Mouse (Mus musculus) megakaryocyte-erythroid progenitor cell, adult 5-6 weeks (primary cell): Measurements from ENCODE around the gene Hlcs. TPM values are rescaled to one million over a fixed set of nuclear protein-coding genes. Genes with fewer than 3 reads are reported as not detected.

Experiments
- ATAC-seq: replicated peaks from 2 replicates; pipeline ENCODE4 v1.8.0; 2016; ENCODE audit warnings: mild to moderate bottlenecking, inconsistent platforms; ENCODE audit not compliant: severe bottlenecking, poor library complexity, low FRiP score, low TSS enrichment
- total RNA-seq, 2 experiments: library from RNA; stranded (forward) in 1 of 2; stranded (reverse) in 1 of 2; fragments of 200-1000, 215-1000 nt in 1 of 2; fragments of >200 nt in 1 of 2; fragmentation: Nextera tagmentation in 1 of 2; gene quantifications; 2 replicates each; pipeline ENCODE4 v1.2.3; 2014 to 2017

Gene Hlcs
- total RNA-seq, 2 experiments from 2014 or later, result 5.9 to 26.9 TPM

DNA sequence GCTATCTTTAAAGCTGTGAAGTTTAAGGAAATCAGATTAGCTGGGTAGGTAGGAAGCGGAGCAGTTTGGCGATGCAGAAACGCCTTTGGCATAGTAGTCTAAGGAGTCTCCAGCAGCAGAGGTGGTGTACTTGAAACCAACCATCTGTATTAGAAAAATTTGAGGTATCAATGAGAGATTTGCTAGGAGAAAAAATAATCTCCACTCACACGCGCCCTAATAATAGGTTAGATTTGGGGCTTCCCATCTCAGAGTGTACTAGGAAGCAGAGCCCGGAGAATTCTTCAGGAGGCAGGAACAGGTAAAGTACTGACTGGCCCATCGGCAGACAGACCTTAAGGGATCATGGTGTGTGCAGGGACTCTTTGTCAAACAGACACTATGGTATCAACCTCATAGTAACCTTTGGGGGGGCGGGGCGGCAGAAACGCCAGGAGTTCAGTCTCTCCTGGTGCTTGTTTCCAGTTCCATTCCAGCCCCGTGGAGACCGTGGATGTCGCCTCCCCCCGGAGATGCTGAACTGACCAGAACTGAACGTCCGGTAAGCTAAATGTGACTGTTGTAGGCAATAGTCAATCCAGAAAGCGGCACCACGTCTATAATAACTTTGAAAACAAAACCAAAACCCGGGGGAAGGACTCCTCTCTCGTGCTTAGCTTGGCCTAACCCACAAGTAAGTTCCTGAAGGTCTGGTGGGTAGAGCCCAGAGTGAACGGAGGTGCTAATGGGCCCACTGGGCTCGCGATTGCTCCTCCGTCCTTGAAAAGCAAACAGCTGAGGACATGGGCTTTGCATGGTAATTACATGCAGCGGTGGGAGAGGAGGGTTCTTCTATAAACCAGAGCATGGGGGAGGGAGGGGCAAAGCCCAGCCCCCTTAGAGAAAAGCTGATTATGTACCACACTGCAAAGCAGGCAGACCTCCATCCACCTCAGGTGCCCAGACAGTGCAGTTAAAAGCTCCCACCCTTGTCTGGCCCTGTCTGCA lies 15.8 kb upstream of the Hlcs start:
- ATAC-seq, result peak; percentile 24; the same call in 1 of the 2 replicates

GRCm38 (mm10) chr16:94327781-94328711 lies 14.7 kb upstream of the Hlcs start, which contains the start of gene Ripply3:
Ripply3 (plus strand) TSS chr16:94328420.
- ATAC-seq, result peak; percentile 31

DNA sequence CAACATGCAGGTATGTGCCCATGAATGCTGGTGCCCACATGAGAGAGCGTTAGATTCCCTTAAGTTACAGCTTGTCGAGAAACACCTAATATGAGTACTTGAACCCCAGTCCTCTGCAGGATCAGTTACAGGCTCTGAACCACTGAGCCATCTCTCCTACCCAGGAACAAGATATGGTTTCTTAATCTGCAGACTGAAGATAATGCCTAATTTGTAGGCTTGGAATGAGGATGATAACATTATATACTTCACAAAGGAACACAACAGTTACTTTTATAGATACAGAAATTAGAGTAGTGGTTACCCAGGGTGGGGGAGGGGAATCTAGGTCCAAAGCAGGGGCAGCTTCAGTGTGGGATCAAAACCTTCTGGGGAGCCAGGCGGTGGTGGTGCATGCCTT lies 12.6 kb upstream of the Hlcs start:
- peak; percentile 40 for ATAC-seq

- ATAC-seq, result no peak
These were observed 10.3 kb upstream of the Hlcs start for GRCm38 (mm10) chr16:94323681-94324080.

DNA sequence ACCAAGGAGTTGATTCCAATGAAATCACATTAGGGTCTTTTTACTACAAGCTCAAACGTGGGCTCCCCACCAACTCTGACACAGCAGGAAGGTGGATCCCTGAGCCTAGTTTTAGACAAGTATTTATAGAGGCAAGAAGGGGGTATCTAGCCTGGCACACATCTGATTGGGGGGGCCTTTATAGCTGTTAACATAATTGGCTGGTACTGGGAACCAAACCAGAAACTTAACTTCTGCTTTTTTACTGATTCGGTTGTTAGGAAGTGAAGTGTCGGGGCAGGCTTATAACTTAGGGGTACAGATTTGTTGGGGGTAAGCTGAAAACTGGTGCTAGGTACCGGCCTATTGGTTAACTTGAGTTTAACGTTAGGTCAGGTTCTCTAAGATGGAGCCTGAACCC lies 6.9 kb upstream of the Hlcs start:
- ATAC-seq, result no peak

GRCm38 (mm10) chr16:94317752-94318151 lies 4.4 kb upstream of the Hlcs start:
- peak; percentile 31 for ATAC-seq

GRCm38 (mm10) chr16:94315215-94315614 lies 1.8 kb upstream of the Hlcs start:
- no peak for ATAC-seq

DNA sequence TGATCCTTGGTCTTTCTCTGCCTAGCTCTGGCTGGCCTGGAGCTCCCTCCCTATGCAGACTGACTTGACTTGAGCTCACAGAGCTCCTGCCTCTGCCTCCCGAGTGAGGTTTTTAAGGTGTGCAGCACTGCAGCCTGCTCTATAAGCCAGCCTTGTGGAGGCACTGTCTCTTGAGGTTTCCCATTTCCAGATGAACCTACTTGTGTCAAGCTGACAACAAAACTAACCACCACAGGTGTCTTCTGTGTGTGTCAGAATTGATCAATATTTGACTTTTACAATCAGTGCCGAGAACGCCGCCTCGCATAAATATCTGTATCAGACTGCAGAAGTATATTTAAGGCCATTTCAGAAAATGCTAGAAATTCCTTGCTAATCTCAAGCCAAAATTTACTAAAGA lies 1.3 kb upstream of the Hlcs start:
- ATAC-seq, result no peak

DNA sequence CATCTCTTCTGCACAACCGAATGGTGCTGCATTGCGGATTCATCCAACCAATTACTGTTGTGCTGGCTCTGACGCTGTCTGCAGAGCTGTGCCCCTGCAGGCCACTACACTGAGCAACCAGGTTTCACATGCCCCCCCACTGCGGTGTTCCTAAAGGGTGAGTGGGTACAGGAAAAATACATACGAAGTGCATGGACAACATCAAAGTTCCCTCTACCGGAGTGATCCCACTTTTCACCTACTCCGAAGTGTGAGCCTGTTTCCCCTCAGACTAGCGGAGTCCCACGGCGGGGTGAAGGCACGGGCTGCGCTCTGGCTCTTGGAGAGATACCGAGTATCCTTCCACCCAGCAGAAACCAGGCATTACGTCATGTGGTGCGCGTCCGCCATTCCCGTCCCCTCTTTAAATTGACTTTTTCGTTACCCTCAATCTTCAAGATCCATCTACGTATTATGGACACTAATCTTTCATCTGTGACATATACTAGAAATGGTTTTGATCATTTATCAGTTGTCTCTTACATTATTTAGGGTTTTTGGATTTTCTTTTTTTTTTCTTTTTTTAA lies 625 bp downstream of the Hlcs start:
- peak; percentile 87 for ATAC-seq

DNA sequence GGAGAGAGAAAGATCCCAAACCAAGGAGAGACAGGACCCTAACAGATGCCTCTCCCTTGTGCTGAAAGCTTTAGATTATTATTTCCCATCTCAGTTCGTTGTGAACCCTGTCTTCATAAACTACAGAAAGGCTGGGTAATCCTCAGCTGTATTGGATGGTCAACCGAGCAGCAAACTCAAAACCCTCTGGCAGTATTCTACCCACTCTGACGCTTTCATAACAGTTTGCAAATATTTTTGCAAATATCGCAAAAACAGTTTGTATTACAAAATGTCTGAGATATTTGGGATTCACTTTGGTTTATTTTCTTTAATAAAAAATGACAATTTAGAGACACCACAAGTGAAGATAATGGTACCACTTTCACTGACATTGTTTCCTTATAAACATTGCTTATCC lies 1.4 kb downstream of the Hlcs start:
- no peak for ATAC-seq

GRCm38 (mm10) chr16:94311416-94311815 lies 2.0 kb downstream of the Hlcs start:
- no peak for ATAC-seq

GRCm38 (mm10) chr16:94309025-94309424 lies 4.3 kb downstream of the Hlcs start:
- ATAC-seq, result no peak

DNA sequence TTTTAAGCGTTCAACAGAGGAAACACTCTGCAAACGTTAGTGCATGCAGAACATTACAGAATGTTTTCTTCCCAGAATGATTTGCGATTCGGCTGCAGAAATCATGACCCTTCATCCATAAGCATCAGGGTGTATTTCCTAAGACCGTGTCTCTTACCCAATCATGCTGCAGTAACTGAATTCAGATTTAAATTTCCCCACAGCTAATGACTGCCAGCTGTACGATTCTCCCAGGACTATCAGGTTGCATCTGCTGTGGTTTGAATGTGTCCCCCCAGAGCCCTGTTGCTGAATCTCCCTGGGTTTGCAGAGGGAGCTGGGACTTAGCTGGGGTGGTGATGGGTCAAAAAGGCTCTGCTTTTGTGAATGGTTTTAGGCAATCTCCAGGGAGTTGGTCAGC lies 5.4 kb downstream of the Hlcs start:
- ATAC-seq, result no peak

DNA sequence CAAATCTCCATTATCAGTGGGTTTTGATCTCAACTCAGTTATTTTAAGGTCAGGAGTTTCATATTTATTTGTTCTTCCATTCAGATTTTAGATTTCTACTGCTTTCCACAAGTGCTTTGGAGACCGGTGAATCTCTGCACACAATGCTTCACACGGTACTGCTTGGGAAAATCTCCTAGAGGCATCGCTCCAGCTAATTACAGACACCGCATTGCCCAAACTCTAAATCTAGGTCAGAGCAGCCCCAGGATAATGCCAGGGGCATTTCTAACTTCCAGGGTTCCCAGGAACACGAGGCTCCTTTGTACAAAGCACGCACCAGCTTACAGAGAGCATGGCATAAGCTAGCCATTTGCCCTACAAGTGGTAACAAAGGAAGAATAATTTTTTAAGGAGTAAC lies 5.8 kb downstream of the Hlcs start:
- no peak for ATAC-seq

GRCm38 (mm10) chr16:94303203-94303535 lies 10.2 kb downstream of the Hlcs start:
- peak; percentile 37 for ATAC-seq

DNA sequence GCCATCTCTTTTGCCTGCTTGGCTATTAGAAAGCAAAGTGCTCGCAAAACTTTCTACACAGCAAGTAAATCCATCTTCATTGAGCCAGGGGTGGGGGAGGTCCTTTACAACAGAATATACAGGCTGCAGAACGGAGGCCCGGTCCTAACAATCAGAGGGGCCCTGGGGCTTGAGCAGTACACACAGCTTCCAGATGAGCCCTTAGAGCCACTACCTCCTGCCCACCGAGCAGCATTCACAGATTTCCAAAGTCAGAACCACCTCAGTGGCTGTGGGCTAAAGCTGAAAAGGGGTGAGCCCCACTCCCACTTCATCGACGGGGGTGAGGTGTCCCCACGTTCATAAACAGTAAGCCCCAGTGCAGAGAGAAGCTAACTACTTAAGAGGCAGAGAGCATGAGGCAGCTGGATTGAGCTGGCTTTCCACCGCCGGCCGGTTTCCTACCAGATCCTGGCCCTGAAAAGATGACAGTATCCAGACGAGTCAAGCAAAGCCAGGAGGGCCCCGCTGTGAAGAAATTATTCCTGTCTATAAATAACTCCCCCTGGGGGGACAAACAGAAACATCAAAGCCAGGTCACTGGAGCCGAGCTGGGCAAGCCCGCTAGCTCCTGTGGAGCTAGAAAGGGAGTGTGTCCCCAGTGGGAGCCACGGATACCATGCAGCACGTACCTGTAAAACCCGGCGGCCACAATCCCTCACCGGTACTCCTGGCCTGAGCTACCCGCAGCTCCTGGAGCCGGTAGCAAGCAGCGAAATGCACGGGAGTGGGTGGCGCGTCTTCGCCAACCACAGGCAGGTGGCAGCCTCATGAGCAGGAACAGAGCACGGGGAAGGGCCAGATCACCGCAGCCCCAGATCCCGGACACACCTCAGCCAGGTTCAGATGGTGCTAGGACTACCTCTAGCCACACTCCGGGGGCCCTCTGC lies 10.8 kb downstream of the Hlcs start:
- ATAC-seq, result peak; percentile 53

DNA sequence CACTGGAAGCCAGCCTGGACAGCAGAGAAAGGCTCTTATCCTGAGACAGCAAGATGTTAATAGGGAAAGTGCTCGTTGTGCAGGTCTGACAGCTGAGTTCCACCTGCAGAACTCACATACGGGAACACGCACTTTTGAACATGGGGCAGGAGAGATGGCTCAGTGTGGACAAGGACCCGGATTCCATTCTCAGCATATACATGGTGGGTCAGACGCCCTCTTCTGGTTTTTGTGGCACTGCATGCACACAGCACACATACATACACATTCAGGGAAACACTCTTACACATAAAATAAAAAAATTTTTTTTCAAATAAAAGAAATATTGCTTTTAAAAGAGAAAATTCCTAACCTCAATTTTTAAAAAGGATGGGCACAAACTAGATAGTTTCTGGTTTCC lies 11.7 kb downstream of the Hlcs start:
- ATAC-seq, result no peak

DNA sequence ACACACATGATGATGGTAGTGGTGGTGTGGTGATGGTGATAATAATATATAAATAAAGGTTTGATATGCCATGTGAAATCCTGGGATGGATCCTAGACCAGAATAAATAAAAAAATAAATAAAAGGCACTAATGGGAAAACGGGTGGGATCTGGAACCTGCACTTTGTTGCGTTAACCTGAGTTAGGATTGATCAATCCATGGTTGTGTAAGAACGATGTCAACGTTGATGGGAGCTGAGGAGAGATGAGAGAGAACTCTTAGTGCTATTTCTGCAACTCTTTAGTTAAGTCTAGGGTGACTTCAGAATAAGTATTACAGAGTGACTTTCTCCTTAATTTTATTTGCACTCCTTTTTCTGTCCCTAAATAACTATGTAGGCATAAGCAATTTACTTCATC lies 12.2 kb downstream of the Hlcs start:
- ATAC-seq, result no peak

- ATAC-seq, result no peak
These were observed 14.2 kb downstream of the Hlcs start for GRCm38 (mm10) chr16:94299210-94299609.
